Mouse (Mus musculus) heart, embryonic 13.5 days (tissue): ENCODE results near the gene Rad51b. TPM values are rescaled to one million over a fixed set of nuclear protein-coding genes. Genes with fewer than 3 reads are reported as not detected.
"Not testable (repeated sequence)": the region's sequence is repeated elsewhere in the genome, so short reads cannot be mapped to it uniquely, and the experiment has no call there.

ENCODE experiments used
- ATAC-seq: fragments of 200-750 bp; cut with Nextera tagmentation; 2 replicates; pipeline ENCODE4 v1.8.0; 2017; ENCODE audit warnings: moderate TSS enrichment; ENCODE audit not compliant: insufficient number of reproducible peaks, low FRiP score, low TSS enrichment; ENCODE audit errors: extremely low read depth
- H3K27ac ChIP-seq: fragments of 300-500 bp; sonication (generic); replicated peaks from 2 replicates; pipeline ENCODE4 v1.5.1; 2015; ENCODE audit warnings: moderate library complexity, mild to moderate bottlenecking, inconsistent platforms
- H3K27me3 ChIP-seq: fragments of 300-500 bp; sonication (generic); replicated peaks from 2 replicates; pipeline ENCODE4 v1.6.1; 2015; ENCODE audit warnings: mild to moderate bottlenecking, inconsistent platforms
- H3K36me3 ChIP-seq: fragments of 300-500 bp; sonication (generic); 2 replicates; pipeline ENCODE4 v1.6.1; 2015; ENCODE audit warnings: mild to moderate bottlenecking, inconsistent platforms
- H3K4me1 ChIP-seq: fragments of 300-500 bp; sonication (generic); 2 replicates; pipeline ENCODE4 v1.6.1; 2015; ENCODE audit warnings: inconsistent platforms
- H3K4me2 ChIP-seq: fragments of 300-500 bp; sonication (generic); 2 replicates; pipeline ENCODE4 v1.6.1; 2015; ENCODE audit warnings: inconsistent platforms, mild to moderate bottlenecking, moderate library complexity
- H3K4me3 ChIP-seq: fragments of 300-500 bp; sonication (generic); 2 replicates; pipeline ENCODE4 v1.5.1; 2015; ENCODE audit warnings: moderate library complexity, mild to moderate bottlenecking, inconsistent platforms
- H3K9ac ChIP-seq: fragments of 300-500 bp; sonication (generic); 2 replicates; pipeline ENCODE4 v1.6.1; 2015; ENCODE audit warnings: inconsistent platforms, mild to moderate bottlenecking, moderate library complexity
- H3K9me3 ChIP-seq: fragments of 300-500 bp; sonication (generic); 2 replicates; pipeline ENCODE4 v1.6.1; 2016; ENCODE audit warnings: inconsistent platforms
- WGBS: fragments of 180-500 bp; shearing (Covaris S2); methylation state at CpG from one replicate; pipeline ENCODE4 v1.1.7; 2015; ENCODE audit warnings: mixed read lengths; 5-methylcytosine and 5-hydroxymethylcytosine counted together
- polyA plus RNA-seq: library from polyadenylated mRNA; unstranded; fragments of >200 nt; fragmentation: Nextera tagmentation; extraction: Ambion mirVana; gene quantifications from 2 replicates; pipeline ENCODE4 v1.2.1, GENCODE M21; 2015

Rad51b gene
- polyA plus RNA-seq, 1 experiment from 2014 or later = 4.8 TPM

DNA sequence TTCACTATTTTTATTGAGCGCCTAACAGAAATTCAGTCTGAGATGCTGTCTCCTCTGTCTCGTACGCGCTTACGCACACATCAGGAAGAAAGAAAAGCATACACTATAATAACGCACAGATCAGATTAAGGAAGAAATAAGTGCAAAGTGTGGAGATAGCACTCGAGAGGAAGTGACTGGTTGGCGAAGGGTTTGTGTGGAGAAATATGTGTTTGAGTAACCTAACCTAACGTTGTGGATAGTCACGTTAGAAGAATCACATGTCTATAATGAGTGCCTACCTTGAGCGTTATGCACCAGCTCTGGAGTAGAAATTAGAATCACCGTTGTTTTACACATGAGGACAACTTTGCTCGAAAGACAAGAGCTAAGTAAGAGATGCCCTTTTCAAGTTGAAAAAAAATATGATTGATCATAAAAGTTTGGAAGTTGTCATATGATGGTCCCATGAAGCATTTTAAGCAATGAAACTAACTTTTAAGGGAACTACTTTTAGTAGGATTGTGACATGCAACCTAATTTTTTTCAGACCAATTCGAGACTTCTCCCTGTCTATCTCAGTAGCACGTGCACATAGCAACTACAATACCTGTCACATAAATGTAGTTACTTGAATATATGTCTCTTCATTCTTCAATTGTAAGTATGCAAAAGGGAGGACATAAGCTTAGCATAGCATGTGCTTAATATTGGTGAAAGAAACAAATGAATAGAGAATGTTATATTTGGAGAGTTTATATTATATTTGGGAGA, 978 bp downstream of the Rad51b start:
- 16% methylated on average over 15 of the region's 15 CpGs for WGBS
- Histone ChIP-seq H3K9me3 (no peaks in the 10 kb centered on the region), H3K9ac (peak overlapping the region; percentile 85), H3K36me3 (peaks cover 13% of the 10 kb centered on the region), H3K4me2 (peak overlapping the region; percentile 89), H3K4me1 (peaks cover 19% of the 10 kb centered on the region), H3K27me3 (no peaks in the 10 kb centered on the region), H3K4me3 (peak overlapping the region; percentile 82), H3K27ac (no peak overlapping the region)
- ATAC-seq = no peak

DNA sequence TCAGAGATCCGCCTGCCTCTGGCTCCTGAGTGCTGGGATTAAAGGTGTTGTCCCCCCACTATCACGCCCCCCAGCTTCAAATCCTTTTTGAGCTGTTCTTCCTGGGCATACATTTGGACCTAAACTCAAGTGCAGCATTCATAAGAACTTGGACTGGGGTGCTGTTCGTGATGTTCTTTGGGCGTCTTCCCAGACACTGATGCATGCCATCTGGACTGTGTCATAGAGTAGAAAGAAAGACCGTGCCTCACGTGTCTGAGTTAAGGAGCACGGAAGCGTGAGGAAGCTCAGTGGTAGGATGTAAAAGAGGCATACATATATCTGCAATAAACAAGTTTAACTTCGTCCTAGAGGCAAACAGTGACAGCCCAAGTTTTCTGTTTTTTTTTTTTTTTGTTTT, 4.7 kb downstream of the Rad51b start:
- Histone ChIP-seq H3K4me1 (peaks cover 6% of the 10 kb centered on the region), H3K27ac (no peak overlapping the region), H3K4me3 (no peak overlapping the region), H3K4me2 (no peak overlapping the region), H3K27me3 (no peaks in the 10 kb centered on the region), H3K9ac (no peak overlapping the region), H3K9me3 (no peaks in the 10 kb centered on the region), H3K36me3 (peaks cover 4% of the 10 kb centered on the region)
- ATAC-seq = no peak
- WGBS = 76% methylated on average over 9 of the region's 9 CpGs

DNA sequence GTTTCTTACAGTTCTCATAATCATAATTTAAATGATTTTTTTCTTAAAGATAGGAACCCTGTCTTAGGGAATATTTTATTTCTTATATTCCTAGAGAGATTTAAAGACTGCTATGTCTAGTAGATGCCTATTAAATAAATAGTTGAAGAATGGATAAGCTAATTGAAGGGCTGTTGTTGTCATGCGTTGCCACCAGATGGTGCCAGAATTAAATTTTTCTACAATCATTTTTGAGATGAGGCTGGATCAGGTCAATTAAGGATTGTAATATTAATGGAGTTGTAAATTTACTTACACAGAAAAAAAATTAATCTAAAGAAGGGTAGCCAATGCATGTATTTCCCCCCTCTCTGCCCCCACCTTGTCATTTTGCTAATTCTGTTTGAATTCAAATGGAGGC, 8.0 kb downstream of the Rad51b start:
- no peak for ATAC-seq
- Histone ChIP-seq H3K4me3 (no peak overlapping the region), H3K27ac (no peak overlapping the region), H3K4me2 (no peak overlapping the region), H3K36me3 (peaks cover 4% of the 10 kb centered on the region), H3K9me3 (no peaks in the 10 kb centered on the region), H3K9ac (no peak overlapping the region), H3K27me3 (no peaks in the 10 kb centered on the region), H3K4me1 (no peaks in the 10 kb centered on the region)
- WGBS = 58% methylated on average over 1 of the region's 1 CpGs

DNA sequence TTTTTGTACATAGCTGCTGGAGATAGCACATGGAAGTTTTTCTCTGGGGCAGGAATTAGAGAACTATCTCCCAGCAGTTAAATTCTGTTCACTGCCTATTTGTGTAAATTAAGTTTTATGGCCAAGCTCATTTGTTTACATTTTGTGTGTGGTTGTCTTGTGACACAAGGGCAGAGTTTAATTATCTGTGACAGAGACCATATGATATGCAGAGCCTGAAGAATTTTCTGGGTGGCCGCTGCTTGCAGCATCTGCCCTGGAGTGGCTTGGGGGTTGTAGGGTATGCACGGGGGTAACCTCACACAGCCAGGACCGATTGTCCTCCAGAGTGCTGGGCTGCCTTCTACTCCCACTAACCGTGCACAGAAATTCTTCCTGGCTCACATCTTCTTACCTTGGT, 8.9 kb downstream of the Rad51b start:
- H3K9me3 ChIP-seq = no peaks in the 10 kb centered on the region
- 67% methylated on average over 4 of the region's 4 CpGs for WGBS
- no peaks in the 10 kb centered on the region for H3K4me1 ChIP-seq
- H3K27me3 ChIP-seq = no peaks in the 10 kb centered on the region
- H3K27ac ChIP-seq = no peak overlapping the region
- no peak overlapping the region for H3K9ac ChIP-seq
- H3K36me3 ChIP-seq = peaks cover 4% of the 10 kb centered on the region
- ATAC-seq = no peak
- H3K4me3 ChIP-seq = no peak overlapping the region
- no peak overlapping the region for H3K4me2 ChIP-seq

DNA sequence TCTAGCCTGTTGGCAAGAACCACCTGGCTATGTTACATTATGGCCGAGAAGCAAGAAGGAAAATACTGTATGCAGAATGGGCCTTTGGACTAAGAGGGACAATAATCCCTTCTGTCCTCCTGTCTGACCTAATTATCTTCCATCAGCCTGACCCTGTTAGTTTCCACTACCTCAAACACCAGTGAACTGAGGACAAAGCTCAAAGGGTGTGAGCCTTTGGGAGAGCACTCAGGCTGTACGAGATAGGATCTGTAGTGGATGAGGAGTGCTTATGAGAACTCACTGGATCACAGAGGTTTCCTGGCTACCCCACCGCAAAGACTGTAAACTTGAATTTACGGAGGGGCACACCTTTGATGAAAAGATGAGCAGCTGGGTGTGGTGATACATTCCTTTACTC, 16.6 kb downstream of the Rad51b start:
- Histone ChIP-seq H3K4me2 (no peak overlapping the region), H3K27me3 (no peaks in the 10 kb centered on the region), H3K4me3 (no peak overlapping the region), H3K9ac (no peak overlapping the region), H3K9me3 (no peaks in the 10 kb centered on the region), H3K36me3 (peaks cover 5% of the 10 kb centered on the region), H3K27ac (no peak overlapping the region), H3K4me1 (no peaks in the 10 kb centered on the region)
- ATAC-seq = no peak
- 77% methylated on average over 4 of the region's 4 CpGs for WGBS

DNA sequence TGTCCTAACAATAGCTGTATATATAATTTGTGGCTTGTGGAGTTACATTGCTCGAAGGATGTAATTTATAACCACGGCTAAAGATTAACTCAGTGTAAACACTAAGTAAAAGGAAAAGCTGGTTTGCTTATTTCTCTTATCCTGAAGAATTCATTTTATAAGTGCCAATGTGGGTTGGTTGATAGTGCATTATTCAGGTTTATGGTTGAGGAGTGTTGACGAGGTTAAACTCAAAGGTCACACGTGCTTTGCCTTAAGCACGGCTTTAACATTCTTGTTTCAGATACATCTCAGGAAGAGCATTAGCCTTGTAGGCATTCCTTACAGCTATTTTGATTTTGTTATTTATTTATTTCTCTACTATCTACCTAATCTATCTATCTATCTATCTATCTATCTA, 20.3 kb downstream of the Rad51b start:
- Histone ChIP-seq H3K4me3 (no peak overlapping the region), H3K9ac (no peak overlapping the region), H3K27ac (no peak overlapping the region), H3K27me3 (no peaks in the 10 kb centered on the region), H3K9me3 (no peaks in the 10 kb centered on the region), H3K36me3 (peaks cover 5% of the 10 kb centered on the region), H3K4me2 (no peak overlapping the region), H3K4me1 (no peaks in the 10 kb centered on the region)
- 85% methylated on average over 5 of the region's 5 CpGs for WGBS
- ATAC-seq = no peak

DNA sequence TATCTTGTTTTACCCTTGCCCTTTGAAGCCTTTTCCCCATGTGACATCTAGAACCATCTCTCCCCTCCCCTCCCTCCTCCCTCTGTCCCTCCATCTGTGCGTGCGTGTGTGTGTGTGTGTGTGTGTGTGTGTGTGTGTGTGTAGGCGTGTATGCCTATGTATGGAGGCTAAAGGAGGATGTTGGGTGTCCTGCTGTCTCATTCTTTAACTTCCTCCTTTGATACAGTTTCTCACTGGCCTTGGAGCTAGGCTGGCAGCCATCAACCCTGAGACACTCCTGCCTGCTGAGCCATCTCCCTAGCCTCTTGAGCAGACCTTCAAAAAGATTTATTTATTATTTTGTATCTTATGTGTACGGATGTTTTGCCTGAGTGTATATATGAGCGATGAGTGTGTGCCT, 23.8 kb downstream of the Rad51b start:
- Histone ChIP-seq H3K4me2 (no peak overlapping the region), H3K4me3 (no peak overlapping the region), H3K4me1 (no peaks in the 10 kb centered on the region), H3K36me3 (no peaks in the 10 kb centered on the region), H3K9ac (no peak overlapping the region), H3K9me3 (no peaks in the 10 kb centered on the region), H3K27me3 (no peaks in the 10 kb centered on the region), H3K27ac (no peak overlapping the region)
- no peak for ATAC-seq
- WGBS = 72% methylated on average over 5 of the region's 5 CpGs

DNA sequence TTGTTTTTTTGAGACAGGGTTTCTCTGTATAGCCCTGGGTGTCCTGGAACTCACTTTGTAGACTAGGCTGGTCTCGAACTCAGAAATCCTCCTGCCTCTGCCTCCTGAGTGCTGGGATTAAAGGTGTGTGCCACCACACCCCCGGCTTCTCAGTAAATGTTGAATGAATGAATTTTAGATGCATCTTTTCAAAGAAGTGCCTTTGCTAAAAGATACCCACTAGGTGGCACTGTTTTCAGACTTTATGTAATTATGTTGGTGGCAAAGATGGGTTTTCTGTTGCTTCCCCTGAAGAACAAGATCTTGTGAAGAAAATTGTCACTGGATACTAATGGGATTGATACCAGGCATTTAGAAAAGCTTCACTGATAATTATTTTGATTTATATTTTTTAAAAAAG, 25.5 kb downstream of the Rad51b start:
- not testable (repeated sequence) for H3K4me2 ChIP-seq, H3K4me1 ChIP-seq, H3K27me3 ChIP-seq, H3K36me3 ChIP-seq, H3K4me3 ChIP-seq, H3K9me3 ChIP-seq, ATAC-seq, H3K9ac ChIP-seq, H3K27ac ChIP-seq
- 56% methylated on average over 2 of the region's 2 CpGs for WGBS

DNA sequence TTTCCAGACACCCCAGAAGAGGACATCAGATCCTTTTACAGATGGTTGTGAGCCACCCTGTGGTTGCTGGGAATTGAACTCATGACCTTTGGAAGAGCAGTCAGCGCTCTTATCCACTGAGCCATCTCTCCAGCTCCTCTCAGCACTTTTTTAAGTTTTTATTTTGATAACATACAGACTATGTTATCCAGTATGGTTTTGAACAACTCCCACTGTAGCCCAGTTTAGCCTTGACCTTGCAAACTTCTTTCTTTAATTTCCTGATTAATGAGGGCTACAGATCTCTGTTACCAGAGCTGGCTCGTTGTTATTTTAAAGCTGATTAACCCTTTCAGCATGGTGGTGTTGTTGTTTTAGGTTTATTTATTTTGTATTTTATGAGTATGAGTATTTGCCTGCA, 29.2 kb downstream of the Rad51b start:
- H3K36me3 ChIP-seq = no peaks in the 10 kb centered on the region
- ATAC-seq = no peak
- no peak overlapping the region for H3K9ac ChIP-seq
- H3K4me1 ChIP-seq = no peaks in the 10 kb centered on the region
- no peak overlapping the region for H3K4me2 ChIP-seq
- H3K9me3 ChIP-seq = no peaks in the 10 kb centered on the region
- no peak overlapping the region for H3K4me3 ChIP-seq
- WGBS = 41% methylated on average over 2 of the region's 2 CpGs
- no peak overlapping the region for H3K27ac ChIP-seq
- no peaks in the 10 kb centered on the region for H3K27me3 ChIP-seq

DNA sequence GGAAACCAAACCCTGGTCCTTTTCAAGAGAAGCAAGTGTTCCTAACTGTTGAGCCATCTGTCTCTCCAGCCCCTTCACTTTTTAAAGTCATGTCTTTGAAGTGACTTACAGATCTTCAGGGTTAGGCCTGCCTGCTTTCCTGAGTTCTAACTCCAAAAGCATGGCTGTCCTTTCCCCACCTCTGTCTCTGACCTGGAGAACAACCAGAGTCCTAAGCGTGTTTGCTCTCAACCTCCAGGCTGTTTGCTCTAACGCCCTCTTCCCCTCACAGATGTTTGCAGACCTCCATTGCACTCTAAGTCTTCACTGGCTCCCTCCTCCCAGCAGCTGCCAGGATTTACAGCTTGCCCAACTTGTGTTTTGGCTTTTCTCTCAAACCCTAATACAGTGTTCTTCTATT, 29.7 kb downstream of the Rad51b start:
- H3K4me2 ChIP-seq = no peak overlapping the region
- no peaks in the 10 kb centered on the region for H3K9me3 ChIP-seq
- ATAC-seq = no peak
- H3K27ac ChIP-seq = no peak overlapping the region
- H3K4me1 ChIP-seq = no peaks in the 10 kb centered on the region
- 85% methylated on average over 2 of the region's 2 CpGs for WGBS
- no peak overlapping the region for H3K4me3 ChIP-seq
- H3K9ac ChIP-seq = no peak overlapping the region
- H3K36me3 ChIP-seq = no peaks in the 10 kb centered on the region
- H3K27me3 ChIP-seq = no peaks in the 10 kb centered on the region

DNA sequence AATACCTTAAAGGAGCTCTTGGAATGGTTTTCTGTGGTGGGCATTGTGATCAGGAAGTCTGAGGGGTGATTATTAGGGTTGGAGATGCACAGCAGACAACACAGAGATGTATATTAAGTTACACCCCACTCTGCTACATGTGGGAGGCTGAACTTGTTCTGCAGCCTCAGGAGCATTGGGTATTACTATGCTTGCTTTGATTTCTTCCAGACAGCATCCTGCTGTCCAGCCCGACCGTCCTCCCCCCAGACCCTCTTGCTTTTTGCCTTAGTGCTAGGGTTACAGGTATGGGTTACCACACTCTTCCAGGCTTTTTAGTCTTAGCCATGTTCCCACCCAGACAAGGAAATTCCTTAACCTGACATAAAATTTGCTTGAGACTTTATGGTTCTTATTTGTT, 30.8 kb downstream of the Rad51b start:
- no peaks in the 10 kb centered on the region for H3K9me3 ChIP-seq
- no peak for ATAC-seq
- 73% methylated on average over 2 of the region's 2 CpGs for WGBS
- no peak overlapping the region for H3K4me3 ChIP-seq
- H3K27me3 ChIP-seq = no peaks in the 10 kb centered on the region
- no peaks in the 10 kb centered on the region for H3K36me3 ChIP-seq
- no peak overlapping the region for H3K4me2 ChIP-seq
- no peaks in the 10 kb centered on the region for H3K4me1 ChIP-seq
- H3K27ac ChIP-seq = no peak overlapping the region
- no peak overlapping the region for H3K9ac ChIP-seq

DNA sequence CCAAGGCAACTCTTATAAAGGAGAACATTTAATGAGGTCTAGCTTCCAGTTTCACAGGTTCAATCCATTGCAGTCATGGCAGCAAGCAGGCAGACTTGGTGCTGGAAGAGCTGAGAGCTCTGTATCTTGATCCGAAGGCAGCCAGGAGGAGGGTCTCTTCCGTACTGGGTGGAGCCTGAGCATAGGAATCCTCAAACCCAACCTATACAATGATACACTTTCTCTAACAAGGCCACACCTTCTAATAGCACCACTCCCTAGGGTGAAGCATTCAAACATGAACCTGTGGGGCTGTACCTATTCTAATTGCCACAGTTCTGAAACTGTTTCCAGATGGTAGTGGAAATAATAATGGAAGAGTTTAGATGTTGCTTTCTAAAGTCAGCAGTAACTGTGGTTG, 33.5 kb downstream of the Rad51b start:
- Histone ChIP-seq H3K27me3 (no peaks in the 10 kb centered on the region), H3K36me3 (peaks cover 14% of the 10 kb centered on the region), H3K4me2 (no peak overlapping the region), H3K27ac (no peak overlapping the region), H3K4me3 (no peak overlapping the region), H3K9ac (no peak overlapping the region), H3K9me3 (peaks cover 5% of the 10 kb centered on the region), H3K4me1 (no peaks in the 10 kb centered on the region)
- WGBS = 67% methylated on average over 2 of the region's 2 CpGs
- no peak for ATAC-seq
